Mouse (Mus musculus): ENCODE data around the gene Hmgb3. TPM values are rescaled to one million over a fixed set of nuclear protein-coding genes. Genes with fewer than 3 reads are reported as not detected.

Gene Hmgb3
- polyA plus RNA-seq (2021; fragmentation: Nextera tagmentation) = 29.1 and 30.0 TPM in 2 replicates
- long read RNA-seq, experiment 1, transcript Hmgb3-204 (5 exons, 1,743 nt) = major isoform, 58 of 148 reads
- long read RNA-seq, experiment 1, transcript Hmgb3-203 (5 exons, 1,728 nt) = minor isoform, 12 of 148 reads
- long read RNA-seq, experiment 1, transcript Hmgb3-202 (5 exons, 1,571 nt) = minor isoform, 50 of 148 reads
- long read RNA-seq, experiment 1, transcript Hmgb3-206 (4 exons, 847 nt) = minor isoform, 6 of 148 reads
- long read RNA-seq, experiment 1, partial matches to known transcripts = 3 of 148 reads
- long read RNA-seq, experiment 1, other reads (novel, unspliced or antisense) = 17 of 148 reads
- long read RNA-seq, experiment 2, transcript Hmgb3-204 (5 exons, 1,743 nt) = major isoform, 16 of 42 reads
- long read RNA-seq, experiment 2, transcript Hmgb3-202 (5 exons, 1,571 nt) = minor isoform, 11 of 42 reads
- long read RNA-seq, experiment 2, partial matches to known transcripts = 8 of 42 reads
- long read RNA-seq, experiment 2, other reads (novel, unspliced or antisense) = 4 of 42 reads

DNA sequence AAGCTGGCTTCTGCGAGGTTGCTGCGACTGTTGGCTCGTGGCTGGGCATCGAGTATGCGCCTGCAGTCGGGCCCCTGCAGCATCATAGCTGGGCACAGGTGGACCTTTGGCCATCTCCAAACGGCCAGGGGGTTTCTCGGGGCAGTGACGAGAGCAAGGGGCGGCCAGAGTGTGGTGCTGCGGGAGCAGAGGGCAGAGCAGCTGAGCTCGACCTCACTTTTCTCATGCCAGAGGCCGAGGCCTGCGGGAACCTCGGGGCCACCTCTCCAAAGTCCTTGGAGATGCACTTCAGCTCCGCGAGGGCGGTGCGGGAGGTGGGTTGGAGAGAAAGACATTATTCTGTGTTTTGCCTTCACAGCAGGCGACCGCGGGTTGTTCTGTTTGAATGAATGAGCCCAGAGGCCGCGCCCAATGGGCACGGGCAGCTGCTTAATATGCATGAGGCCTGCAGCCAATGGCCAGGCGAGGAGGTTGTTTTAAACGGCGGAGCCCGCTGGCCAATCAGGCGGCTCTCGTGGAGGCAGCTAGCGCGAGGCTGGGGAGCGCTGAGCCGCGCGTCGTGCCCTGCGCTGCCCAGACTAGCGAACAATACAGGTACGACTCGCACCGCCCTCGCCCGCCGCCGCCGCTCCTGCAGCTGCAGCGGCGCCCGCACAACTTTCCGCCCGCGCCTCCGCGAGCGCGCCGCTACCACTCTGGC, at the start of gene Hmgb3:
Hmgb3 (plus strand) TSS at position 504 of the 700 bp plus-strand sequence.

Other genes with a start within 250 kb of the Hmgb3 start
- gene Mtmr1, start 191.2 kb upstream of the Hmgb3 start, polyA plus RNA-seq (2021; fragmentation: Nextera tagmentation) = 3.9 and 12.0 TPM in 2 replicates
- 42.2 and 49.4 TPM in 2 replicates for gene Cd99l2, start 63.1 kb upstream of the Hmgb3 start, polyA plus RNA-seq (2021; fragmentation: Nextera tagmentation)
- gene Gpr50, start 107.7 kb downstream of the Hmgb3 start, polyA plus RNA-seq (2021; fragmentation: Nextera tagmentation) = 0.36 and 0.58 TPM in 2 replicates